Mouse (Mus musculus): ENCODE measurements around the gene Vps35. TPM values are rescaled to one million over a fixed set of nuclear protein-coding genes. Genes with fewer than 3 reads are reported as not detected.

The Vps35 gene
- polyA plus RNA-seq, 1 experiment from 2014 or later: 150 TPM

DNA sequence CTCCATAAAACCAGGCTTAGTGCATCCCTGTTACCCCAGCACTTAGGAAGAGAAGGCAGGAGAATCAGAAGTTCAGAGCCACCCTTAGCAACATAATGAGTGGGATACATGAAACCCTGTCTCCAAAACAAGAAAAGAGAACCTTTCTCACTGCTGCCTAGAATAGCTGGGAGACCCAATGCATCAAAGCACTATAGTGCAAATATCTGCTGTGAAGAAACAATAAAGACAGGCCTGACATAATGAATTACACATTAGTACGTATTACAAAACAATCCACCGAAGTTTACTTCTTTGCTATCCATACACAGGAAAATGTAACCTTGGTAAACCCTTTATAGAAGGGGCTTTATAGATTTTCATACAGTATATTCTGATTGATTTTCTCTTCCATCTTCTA, 9.0 kb upstream of the Vps35 start:
- Histone ChIP-seq H3K9ac (no peak overlapping the region), H3K27me3 (no peaks in the 10 kb centered on the region), H3K27ac (no peak overlapping the region), H3K9me3 (no peaks in the 10 kb centered on the region), H3K4me1 (no peaks in the 10 kb centered on the region), H3K36me3 (peaks cover 45% of the 10 kb centered on the region), H3K4me3 (no peak overlapping the region), H3K4me2 (replicated peaks) (no peak overlapping the region)
- 94% methylated on average over 2 of the region's 2 CpGs for WGBS
- no peak for ATAC-seq (ENCODE audit: insufficient number of reproducible peaks, insufficient read depth, low FRiP score, low TSS enrichment)

DNA sequence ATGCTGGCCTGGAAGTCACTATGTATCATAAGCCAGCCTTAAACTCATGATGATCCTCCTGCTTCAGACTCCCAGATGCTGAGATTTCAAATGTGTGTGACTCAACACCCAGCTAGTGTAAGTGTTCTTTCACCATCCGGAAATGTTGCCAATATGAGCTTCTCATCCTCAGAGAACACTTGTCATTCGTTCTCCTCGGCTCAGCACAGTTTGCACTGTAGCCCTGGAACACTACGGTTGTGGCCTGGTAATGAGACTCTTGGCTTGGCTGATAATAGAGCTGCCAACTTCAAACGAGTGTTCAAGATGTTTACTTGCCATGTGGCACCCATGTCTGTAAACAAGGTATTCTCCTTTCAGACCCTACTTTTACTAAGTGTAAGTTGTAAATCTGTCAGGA, 3.9 kb upstream of the Vps35 start:
- H3K27ac ChIP-seq: no peak overlapping the region
- H3K9ac ChIP-seq: no peak overlapping the region
- H3K4me3 ChIP-seq: no peak overlapping the region
- no peak overlapping the region for H3K4me2 ChIP-seq (replicated peaks)
- ATAC-seq (ENCODE audit: insufficient number of reproducible peaks, insufficient read depth, low FRiP score, low TSS enrichment): no peak
- 89% methylated on average over 5 of the region's 5 CpGs for WGBS
- no peaks in the 10 kb centered on the region for H3K27me3 ChIP-seq
- H3K9me3 ChIP-seq: no peaks in the 10 kb centered on the region
- peaks cover 50% of the 10 kb centered on the region for H3K36me3 ChIP-seq
- H3K4me1 ChIP-seq: peaks cover 14% of the 10 kb centered on the region

DNA sequence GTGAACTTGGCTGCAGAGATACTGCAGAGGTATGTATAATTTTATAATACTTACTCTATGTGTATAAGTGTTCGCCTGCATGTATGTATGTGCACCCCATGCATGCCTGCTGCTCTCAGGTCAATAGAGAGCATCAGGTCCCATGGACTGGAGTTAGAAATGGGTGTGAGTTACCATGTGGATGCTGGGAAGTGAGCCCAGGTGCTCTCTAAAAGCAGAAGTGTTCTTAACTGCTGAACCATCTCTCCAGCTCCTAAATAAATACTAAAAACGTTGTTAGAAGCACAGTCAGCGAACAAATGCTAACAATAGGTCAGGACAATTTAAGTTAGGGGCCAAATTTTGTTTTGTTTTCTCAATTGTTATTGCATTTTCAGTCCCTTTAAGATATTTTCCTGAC, 3.3 kb upstream of the Vps35 start:
- no peak overlapping the region for H3K9ac ChIP-seq
- H3K4me3 ChIP-seq: no peak overlapping the region
- no peak overlapping the region for H3K27ac ChIP-seq
- peaks cover 17% of the 10 kb centered on the region for H3K4me1 ChIP-seq
- peaks cover 44% of the 10 kb centered on the region for H3K36me3 ChIP-seq
- no peak overlapping the region for H3K4me2 ChIP-seq (replicated peaks)
- no peaks in the 10 kb centered on the region for H3K9me3 ChIP-seq
- ATAC-seq (ENCODE audit: insufficient number of reproducible peaks, insufficient read depth, low FRiP score, low TSS enrichment): no peak
- no peaks in the 10 kb centered on the region for H3K27me3 ChIP-seq
- WGBS: 86% methylated on average over 3 of the region's 3 CpGs

DNA sequence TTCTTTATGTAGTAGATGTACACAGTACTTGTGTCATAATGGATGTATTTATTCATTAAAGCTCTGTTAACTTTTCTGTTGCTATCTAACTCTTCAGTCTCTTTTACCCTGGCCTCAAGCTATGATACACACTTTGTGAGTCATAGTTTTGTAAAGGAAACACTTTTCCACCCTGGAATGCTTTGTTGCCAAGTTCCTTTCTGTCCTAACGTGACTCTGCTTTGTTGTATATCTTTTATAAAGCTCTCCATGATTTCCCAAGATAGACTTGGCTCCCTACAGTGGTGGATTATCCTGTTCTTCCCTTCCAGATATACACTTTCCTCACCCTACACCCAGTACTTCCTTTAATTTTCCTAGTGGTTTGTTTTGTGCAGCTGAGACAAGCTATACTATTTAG, 2.3 kb upstream of the Vps35 start:
- 58% methylated on average over 1 of the region's 1 CpGs for WGBS
- H3K27me3 ChIP-seq: no peaks in the 10 kb centered on the region
- no peak for ATAC-seq (ENCODE audit: insufficient number of reproducible peaks, insufficient read depth, low FRiP score, low TSS enrichment)
- H3K27ac ChIP-seq: no peak overlapping the region
- H3K4me2 ChIP-seq (replicated peaks): no peak overlapping the region
- H3K9ac ChIP-seq: no peak overlapping the region
- no peak overlapping the region for H3K4me3 ChIP-seq
- peaks cover 21% of the 10 kb centered on the region for H3K4me1 ChIP-seq
- H3K36me3 ChIP-seq: peaks cover 36% of the 10 kb centered on the region
- H3K9me3 ChIP-seq: no peaks in the 10 kb centered on the region

DNA sequence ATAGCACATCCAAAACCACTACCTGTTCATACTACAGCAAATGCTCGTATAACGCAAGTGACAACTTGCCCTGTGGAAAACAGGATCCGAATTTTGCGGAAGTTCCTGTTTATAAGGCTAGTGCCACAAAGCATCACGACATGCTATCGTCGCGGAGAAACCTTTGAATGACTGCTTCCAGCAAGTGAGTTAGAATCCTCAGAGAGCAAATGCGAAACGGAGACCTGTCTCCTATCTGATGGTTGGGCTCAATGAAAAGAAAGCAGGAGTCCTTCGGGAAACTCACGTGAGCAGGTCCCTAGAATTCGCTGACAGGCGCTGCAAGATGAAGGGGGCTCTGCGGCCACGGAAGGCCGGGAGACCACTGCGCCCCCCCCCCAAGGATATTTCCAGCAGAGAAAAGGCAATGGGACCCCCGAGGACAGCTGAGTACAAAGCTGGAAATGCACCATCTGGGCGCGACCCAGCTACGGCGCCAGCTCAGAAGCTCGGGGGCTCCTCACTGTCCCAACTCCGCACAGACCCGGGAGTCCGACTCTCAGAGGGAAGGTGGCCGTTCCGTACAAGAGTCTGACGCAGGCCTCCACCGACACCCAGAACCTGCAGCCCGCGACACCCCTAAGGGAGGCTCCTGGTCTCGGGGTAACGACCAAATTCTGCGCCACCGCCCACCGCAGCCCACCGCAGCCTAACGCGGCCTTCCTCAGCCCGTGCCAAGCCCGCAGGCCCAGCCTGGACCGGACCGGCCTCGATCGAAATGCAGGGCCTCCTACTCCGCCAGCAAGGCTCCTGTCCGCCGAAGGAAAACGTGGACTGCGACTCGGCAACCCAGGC, 785 bp downstream of the Vps35 start:
- no peak for ATAC-seq (ENCODE audit: insufficient number of reproducible peaks, insufficient read depth, low FRiP score, low TSS enrichment)
- H3K9me3 ChIP-seq: no peaks in the 10 kb centered on the region
- H3K27ac ChIP-seq: peak overlapping the region; percentile 97
- peaks cover 21% of the 10 kb centered on the region for H3K4me1 ChIP-seq
- peaks cover 14% of the 10 kb centered on the region for H3K36me3 ChIP-seq
- peak overlapping the region; percentile 71 for H3K4me2 ChIP-seq (replicated peaks)
- WGBS: under 1% methylated on average over 53 of the region's 53 CpGs
- peak overlapping the region; percentile 82 for H3K9ac ChIP-seq
- H3K27me3 ChIP-seq: no peaks in the 10 kb centered on the region
- H3K4me3 ChIP-seq: peak overlapping the region; percentile 97

DNA sequence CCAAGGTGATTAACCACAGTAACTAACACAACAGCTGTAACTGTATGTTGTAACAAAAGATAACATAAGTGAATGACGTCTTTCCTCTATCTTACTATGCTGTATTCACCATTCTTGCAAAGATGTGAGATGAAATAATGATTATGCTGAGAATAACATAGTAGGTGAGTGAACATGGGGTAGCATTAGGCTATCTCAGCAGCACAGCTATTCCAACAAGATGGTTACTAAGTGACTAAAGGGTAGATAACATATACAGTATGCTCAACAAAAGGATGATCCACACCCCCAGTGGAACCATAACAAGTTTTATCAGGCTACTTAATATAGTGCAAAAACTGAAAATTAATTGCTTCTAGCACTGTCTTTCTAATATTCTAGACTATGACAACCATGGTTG, 12.8 kb downstream of the Vps35 start:
- H3K9ac ChIP-seq: no peak overlapping the region
- no peak overlapping the region for H3K4me2 ChIP-seq (replicated peaks)
- ATAC-seq (ENCODE audit: insufficient number of reproducible peaks, insufficient read depth, low FRiP score, low TSS enrichment): no peak
- WGBS: 85% methylated on average over 1 of the region's 1 CpGs
- H3K4me1 ChIP-seq: no peaks in the 10 kb centered on the region
- no peaks in the 10 kb centered on the region for H3K27me3 ChIP-seq
- no peak overlapping the region for H3K27ac ChIP-seq
- H3K9me3 ChIP-seq: no peaks in the 10 kb centered on the region
- H3K36me3 ChIP-seq: peaks cover 55% of the 10 kb centered on the region
- H3K4me3 ChIP-seq: no peak overlapping the region

DNA sequence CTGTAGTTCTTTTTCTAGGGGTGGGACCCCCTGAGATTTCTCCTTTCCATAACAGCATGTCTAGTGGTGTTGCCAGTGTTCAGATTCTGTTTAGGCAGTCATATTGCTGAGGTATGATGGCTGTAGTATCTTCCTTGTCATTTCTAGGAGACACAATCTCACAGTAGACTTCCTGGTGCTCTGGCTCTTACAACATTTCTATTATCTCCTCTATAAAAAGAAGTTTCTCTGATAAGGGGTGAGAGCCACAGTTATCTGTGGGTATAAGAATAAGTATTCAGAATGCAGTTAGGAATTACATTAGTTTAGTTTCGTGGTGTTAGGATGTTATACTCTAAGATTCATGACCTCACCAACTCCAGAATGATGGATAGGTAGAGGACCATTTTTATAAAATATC, 72.3 kb downstream of the Vps35 start:
- Histone ChIP-seq H3K27me3 (no peaks in the 10 kb centered on the region), H3K9ac (no peak overlapping the region), H3K4me3 (no peak overlapping the region), H3K36me3 (no peaks in the 10 kb centered on the region), H3K4me1 (no peaks in the 10 kb centered on the region), H3K9me3 (no peaks in the 10 kb centered on the region), H3K4me2 (replicated peaks) (no peak overlapping the region), H3K27ac (no peak overlapping the region)
- ATAC-seq (ENCODE audit: insufficient number of reproducible peaks, insufficient read depth, low FRiP score, low TSS enrichment): no peak
- 72% methylated on average over 1 of the region's 1 CpGs for WGBS

DNA sequence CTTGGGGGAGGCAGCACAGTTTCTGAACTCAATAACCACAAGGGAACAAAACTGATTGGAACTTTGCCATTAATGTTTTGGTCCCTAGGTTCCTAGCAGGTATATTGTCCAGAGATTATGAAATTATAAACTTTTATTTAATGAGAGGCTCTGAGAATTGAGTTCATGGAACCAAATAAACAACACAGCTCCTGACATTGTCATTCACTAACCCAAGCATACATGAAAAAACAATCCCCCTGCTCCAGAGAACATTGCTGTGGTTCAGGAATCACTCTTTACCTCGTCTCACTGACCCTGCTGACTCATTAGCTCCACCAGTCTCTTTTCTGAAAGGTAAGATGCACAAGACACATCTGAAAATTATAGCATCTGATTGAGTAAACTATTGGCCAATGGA, 73.9 kb downstream of the Vps35 start, which contains the start of gene Olfr371:
Gene Olfr371 (plus strand): TSS at position 301 of the 400 bp plus-strand sequence.
- no peak for ATAC-seq (ENCODE audit: insufficient number of reproducible peaks, insufficient read depth, low FRiP score, low TSS enrichment)
- WGBS: 29% methylated on average over 1 of the region's 1 CpGs
- Histone ChIP-seq H3K27ac (no peak within 1 kb of the TSS), H3K4me1 (no peaks in the 10 kb centered on the region), H3K27me3 (no peaks in the 10 kb centered on the region), H3K9me3 (no peaks in the 10 kb centered on the region), H3K4me2 (replicated peaks) (no peak within 1 kb of the TSS), H3K9ac (no peak within 1 kb of the TSS), H3K4me3 (no peak within 1 kb of the TSS), H3K36me3 (no peaks in the 10 kb centered on the region)

DNA sequence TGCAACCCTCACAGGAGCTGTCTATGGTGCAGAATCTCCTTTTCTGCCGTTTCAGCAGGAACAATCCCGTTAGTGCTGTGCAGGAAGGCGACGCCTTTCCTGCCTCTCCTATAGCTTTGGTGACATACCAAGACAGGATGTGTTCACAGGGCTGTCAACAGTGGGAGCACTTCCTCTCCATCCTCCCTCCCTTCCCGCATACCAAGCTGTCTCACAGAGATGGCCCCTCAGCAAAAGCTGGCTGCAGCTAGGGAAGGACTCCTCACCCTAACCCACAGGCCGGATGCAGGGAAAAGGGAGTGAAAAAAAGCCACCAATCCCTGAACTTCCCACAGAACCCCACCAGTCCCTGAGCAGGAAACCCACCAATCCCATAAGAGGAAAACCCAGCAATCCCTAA, 78.6 kb downstream of the Vps35 start:
- Histone ChIP-seq H3K27ac (no peak overlapping the region), H3K27me3 (no peaks in the 10 kb centered on the region), H3K4me1 (no peaks in the 10 kb centered on the region), H3K9ac (no peak overlapping the region), H3K4me2 (replicated peaks) (no peak overlapping the region), H3K36me3 (no peaks in the 10 kb centered on the region), H3K9me3 (no peaks in the 10 kb centered on the region), H3K4me3 (no peak overlapping the region)
- ATAC-seq (ENCODE audit: insufficient number of reproducible peaks, insufficient read depth, low FRiP score, low TSS enrichment): no peak
- 33% methylated on average over 6 of the region's 6 CpGs for WGBS

DNA sequence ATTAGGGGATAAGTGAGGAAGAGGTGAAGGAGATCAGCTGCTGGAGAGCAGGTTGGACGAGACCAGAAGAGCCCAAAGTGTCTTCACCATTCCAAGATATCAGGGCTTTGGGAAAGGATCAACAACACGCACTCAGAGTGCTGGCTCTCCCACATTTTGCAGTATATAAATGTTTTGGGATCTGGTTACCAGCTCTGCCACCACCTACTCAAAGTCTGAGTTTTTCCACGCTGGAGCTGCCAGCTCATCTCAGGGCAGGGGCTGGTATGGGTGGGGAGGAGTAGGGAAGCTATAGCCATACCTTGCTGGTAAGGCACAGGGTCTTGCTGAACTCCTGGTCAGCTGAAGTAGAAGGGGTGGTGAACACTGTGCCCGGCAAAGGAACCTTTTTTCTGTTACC, 79.4 kb downstream of the Vps35 start:
- H3K36me3 ChIP-seq: no peaks in the 10 kb centered on the region
- H3K27me3 ChIP-seq: no peaks in the 10 kb centered on the region
- H3K4me2 ChIP-seq (replicated peaks): no peak overlapping the region
- H3K4me1 ChIP-seq: no peaks in the 10 kb centered on the region
- H3K27ac ChIP-seq: no peak overlapping the region
- ATAC-seq (ENCODE audit: insufficient number of reproducible peaks, insufficient read depth, low FRiP score, low TSS enrichment): no peak
- H3K9ac ChIP-seq: no peak overlapping the region
- 77% methylated on average over 4 of the region's 4 CpGs for WGBS
- no peak overlapping the region for H3K4me3 ChIP-seq
- no peaks in the 10 kb centered on the region for H3K9me3 ChIP-seq

Data from embryonic facial prominence, embryonic 12.5 days (tissue).